Mouse (Mus musculus) myocyte (in vitro differentiated cells): ENCODE data around the gene Rnls. TPM values are rescaled to one million over a fixed set of nuclear protein-coding genes. Genes with fewer than 3 reads are reported as not detected.

Experiments used
- H3K27me3 ChIP-seq: one replicate; pipeline ENCODE4 v1.6.1; 2011; ENCODE audit not compliant: control insufficient read depth, insufficient read depth, insufficient read length
- H3K36me3 ChIP-seq: one replicate; pipeline ENCODE4 v1.6.1; 2011; ENCODE audit not compliant: control insufficient read depth, insufficient read depth
- H3K4me2 ChIP-seq: one replicate; pipeline ENCODE4 v1.6.1; 2011; ENCODE audit warnings: low read depth, control low read depth
- H3K4me3 ChIP-seq: one replicate; pipeline ENCODE4 v1.5.1; 2011; ENCODE audit warnings: mild to moderate bottlenecking, control low read depth, moderate library complexity
- H3K79me2 ChIP-seq: one replicate; pipeline ENCODE4 v1.6.1; 2011; ENCODE audit not compliant: control insufficient read depth, insufficient read depth
- H3ac ChIP-seq: one replicate; pipeline ENCODE4 v1.6.1; 2011; ENCODE audit not compliant: control insufficient read depth, insufficient read length
- CEBPB ChIP-seq: IDR thresholded peaks from 2 replicates; pipeline ENCODE4 v1.6.1; 2011; ENCODE audit warnings: mild to moderate bottlenecking, moderate library complexity; ENCODE audit not compliant: poor library complexity, insufficient read depth, severe bottlenecking
- E2F4 ChIP-seq: IDR thresholded peaks from one replicate; pipeline ENCODE4 v1.6.1; 2011; ENCODE audit warnings: mild to moderate bottlenecking, control low read depth, moderate library complexity; ENCODE audit not compliant: insufficient read depth
- MAX ChIP-seq: IDR thresholded peaks from one replicate; pipeline ENCODE4 v1.6.1; 2011; ENCODE audit warnings: low read depth, mild to moderate bottlenecking, control low read depth
- MYOD1 ChIP-seq, 3 experiments: IDR thresholded peaks; one replicate each; pipeline ENCODE4 v1.6.1; 2011; ENCODE audit warnings: control low read depth in 2 of 3, low read depth in 2 of 3, mild to moderate bottlenecking in 2 of 3, moderate library complexity in 1 of 3; ENCODE audit not compliant: insufficient read length in 2 of 3, control insufficient read depth in 1 of 3
- MYOG ChIP-seq, 3 experiments: IDR thresholded peaks; one replicate each; pipeline ENCODE4 v1.6.1; 2011; ENCODE audit warnings: control low read depth in 2 of 3, low read depth in 2 of 3, mild to moderate bottlenecking in 2 of 3; ENCODE audit not compliant: insufficient read length in 2 of 3, control insufficient read depth in 1 of 3, insufficient read depth in 1 of 3
- POLR2A ChIP-seq: IDR thresholded peaks from one replicate; pipeline ENCODE4 v1.6.1; 2011; ENCODE audit warnings: low read depth, mild to moderate bottlenecking, control low read depth, moderate library complexity; ENCODE audit not compliant: insufficient read length
- POLR2AphosphoS2 ChIP-seq: IDR thresholded peaks from one replicate; pipeline ENCODE4 v1.6.1; 2011; ENCODE audit warnings: low read depth, control low read depth; ENCODE audit not compliant: insufficient read length
- REST ChIP-seq: IDR thresholded peaks from one replicate; pipeline ENCODE4 v1.6.1; 2011; ENCODE audit warnings: mild to moderate bottlenecking, control low read depth, moderate library complexity; ENCODE audit not compliant: insufficient read depth, insufficient read length
- SRF ChIP-seq: IDR thresholded peaks from one replicate; pipeline ENCODE4 v1.6.1; 2011; ENCODE audit warnings: low read depth; ENCODE audit not compliant: control insufficient read depth, insufficient read length
- TCF12 ChIP-seq: IDR thresholded peaks from one replicate; pipeline ENCODE4 v1.6.1; 2011; ENCODE audit warnings: mild to moderate bottlenecking, control low read depth; ENCODE audit not compliant: poor library complexity, insufficient read depth, severe bottlenecking
- TCF3 ChIP-seq: IDR thresholded peaks from one replicate; pipeline ENCODE4 v1.6.1; 2011; ENCODE audit warnings: low read depth, control low read depth; ENCODE audit not compliant: insufficient read length
- USF1 ChIP-seq: IDR thresholded peaks from one replicate; pipeline ENCODE4 v1.6.1; 2011; ENCODE audit warnings: low read depth, mild to moderate bottlenecking, control low read depth, moderate library complexity
- polyA plus RNA-seq: library from polyadenylated mRNA; unstranded; fragments of >200 nt; fragmentation: generic; extraction: Trizol; gene quantifications from one replicate; pipeline ENCODE4 v1.2.1, GENCODE M21; 2012; ENCODE audit warnings: missing spikeins

Rnls gene
- polyA plus RNA-seq, 1 experiment: 2.0 TPM

DNA sequence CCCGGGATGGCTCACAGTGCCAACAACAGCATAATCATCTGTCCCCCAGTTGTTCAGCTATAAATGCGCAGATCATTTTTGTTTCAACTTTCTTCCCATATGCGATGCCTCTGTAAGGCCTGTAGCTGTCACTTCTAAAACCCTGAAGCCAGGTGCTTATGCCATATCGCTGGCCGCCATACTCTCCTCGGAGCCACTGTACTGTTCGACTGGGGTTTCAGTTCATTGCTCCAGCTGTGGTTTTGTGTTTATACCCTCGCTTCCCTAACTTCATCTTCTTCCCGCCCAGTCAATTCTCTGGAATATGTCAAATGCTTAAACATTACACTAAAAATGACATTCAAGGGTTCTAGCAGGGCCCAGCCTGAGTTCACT is 167.1 kb downstream of the Rnls start:
- no peaks in the 10 kb centered on the region for H3K27me3 ChIP-seq

GRCm38 (mm10) chr19:33224181-33225001 is 167.7 kb downstream of the Rnls start:
- peak overlapping the region; percentile 57 for H3K4me2 ChIP-seq
- H3K36me3 ChIP-seq: no peaks in the 10 kb centered on the region
- TF ChIP-seq CEBPB (no peak), MYOD1 (IDR thresholded peaks at IDR 0.05; ENCODE audit: control insufficient read depth in 1 of 3, insufficient read length in 2 of 3, low read depth in 2 of 3) (no peak), REST (no peak), E2F4 (no peak), MYOG (IDR thresholded peaks at IDR 0.05; ENCODE audit: control insufficient read depth in 1 of 3, insufficient read depth in 1 of 3, insufficient read length in 2 of 3, low read depth in 2 of 3) (no peak), TCF3 (no peak), USF1 (no peak), SRF (no peak), TCF12 (no peak), POLR2A (no peak)
- H3K79me2 ChIP-seq: no peaks in the 10 kb centered on the region
- H3ac ChIP-seq: no peak overlapping the region
- no peak overlapping the region for H3K4me3 ChIP-seq
- no peaks in the 10 kb centered on the region for H3K27me3 ChIP-seq

More for the DNA sequence above, 167.1 kb downstream of the Rnls start:
- no peak overlapping the region for H3K4me2 ChIP-seq
- no peaks in the 10 kb centered on the region for H3K79me2 ChIP-seq
- TF ChIP-seq MYOG (IDR thresholded peaks at IDR 0.05; ENCODE audit: control insufficient read depth in 1 of 3, insufficient read depth in 1 of 3, insufficient read length in 2 of 3, low read depth in 2 of 3) (no peak), E2F4 (no peak), REST (no peak), POLR2AphosphoS2 (no peak), SRF (no peak), POLR2A (no peak), CEBPB (no peak), TCF3 (no peak), MYOD1 (IDR thresholded peaks at IDR 0.05; ENCODE audit: control insufficient read depth in 1 of 3, insufficient read length in 2 of 3, low read depth in 2 of 3) (no peak), MAX (no peak), TCF12 (no peak), USF1 (no peak)
- no peak overlapping the region for H3K4me3 ChIP-seq
- no peak overlapping the region for H3ac ChIP-seq
- no peaks in the 10 kb centered on the region for H3K36me3 ChIP-seq

DNA sequence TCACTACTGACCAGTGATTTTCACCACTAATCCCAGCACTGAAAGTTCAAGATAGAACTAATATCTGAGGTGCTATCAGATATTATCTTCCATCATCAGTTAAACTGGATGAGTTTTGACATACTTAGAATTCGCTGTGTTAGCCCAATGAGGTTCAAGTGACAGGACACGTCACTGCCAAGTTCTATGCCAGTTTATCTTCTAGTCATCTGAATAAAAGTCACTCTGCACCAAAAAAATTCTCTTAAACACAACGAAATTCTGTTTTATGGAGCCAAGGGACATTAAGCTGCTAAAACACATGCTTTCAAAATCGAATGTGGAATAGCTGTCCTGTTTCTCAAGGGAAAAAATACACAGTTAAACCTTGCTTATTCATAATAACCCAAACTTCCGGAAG is 168.3 kb downstream of the Rnls start:
- H3ac ChIP-seq: no peak overlapping the region
- TF ChIP-seq TCF3 (no peak), POLR2AphosphoS2 (no peak), REST (no peak), CEBPB (no peak), MYOD1 (IDR thresholded peaks at IDR 0.05; ENCODE audit: control insufficient read depth in 1 of 3, insufficient read length in 2 of 3, low read depth in 2 of 3) (no peak), SRF (no peak), USF1 (no peak)
- H3K4me2 ChIP-seq: peak overlapping the region; percentile 57
- no peak overlapping the region for H3K4me3 ChIP-seq
- no peaks in the 10 kb centered on the region for H3K27me3 ChIP-seq
- H3K36me3 ChIP-seq: no peaks in the 10 kb centered on the region
- H3K79me2 ChIP-seq: no peaks in the 10 kb centered on the region

- Histone ChIP-seq H3K4me3 (no peak overlapping the region), H3K4me2 (peak overlapping the region; percentile 57), H3K27me3 (no peaks in the 10 kb centered on the region), H3K79me2 (no peaks in the 10 kb centered on the region), H3K36me3 (no peaks in the 10 kb centered on the region), H3ac (no peak overlapping the region)
- no peak for TF ChIP-seq MYOD1 (IDR thresholded peaks at IDR 0.05; ENCODE audit: control insufficient read depth in 1 of 3, insufficient read length in 2 of 3, low read depth in 2 of 3)
- TF ChIP-seq CEBPB: no peak
- TF ChIP-seq POLR2A: no peak
- no peak for TF ChIP-seq MAX
- TF ChIP-seq MYOG (IDR thresholded peaks at IDR 0.05; ENCODE audit: control insufficient read depth in 1 of 3, insufficient read depth in 1 of 3, insufficient read length in 2 of 3, low read depth in 2 of 3): no peak
- no peak for TF ChIP-seq TCF12
Observed at GRCm38 (mm10) chr19:33223276-33223675, 168.8 kb downstream of the Rnls start.

DNA sequence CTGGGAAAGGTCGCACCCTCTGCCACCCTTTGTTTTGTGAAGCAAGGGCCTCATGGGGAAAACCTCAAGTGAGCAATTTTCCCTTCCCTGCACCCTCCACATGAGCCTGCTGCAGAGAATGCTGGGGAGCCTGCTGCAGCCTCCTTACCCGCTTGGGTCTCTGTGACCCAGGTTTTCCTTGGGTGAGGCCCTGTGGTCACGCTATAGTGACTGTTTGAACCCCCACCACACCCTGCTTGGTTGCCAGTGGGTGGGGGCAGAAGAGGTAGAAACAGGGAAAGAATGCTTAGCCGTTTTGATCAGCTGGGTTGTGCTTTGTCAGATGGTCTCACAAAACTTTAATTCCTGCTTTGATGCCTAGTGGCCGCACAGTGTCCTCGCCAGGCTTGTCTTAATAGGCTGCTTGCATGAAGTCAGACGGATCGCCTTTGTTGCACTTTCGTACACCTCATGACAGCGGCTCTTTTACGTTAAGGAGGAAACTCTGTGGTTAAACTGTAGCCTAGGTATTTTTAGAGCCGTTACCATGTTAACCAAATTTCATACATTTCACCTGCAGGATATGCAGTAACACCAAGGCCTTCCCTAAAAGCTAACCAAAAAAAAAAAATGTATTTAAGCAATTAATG is 169.4 kb downstream of the Rnls start:
- Histone ChIP-seq H3K27me3 (no peaks in the 10 kb centered on the region), H3K79me2 (no peaks in the 10 kb centered on the region), H3ac (no peak overlapping the region), H3K36me3 (no peaks in the 10 kb centered on the region), H3K4me2 (no peak overlapping the region), H3K4me3 (no peak overlapping the region)
- TF ChIP-seq CEBPB: no peak
- no peak for TF ChIP-seq POLR2AphosphoS2
- TF ChIP-seq REST: no peak
- no peak for TF ChIP-seq SRF
- TF ChIP-seq E2F4: no peak
- TF ChIP-seq USF1: no peak
- no peak for TF ChIP-seq TCF12
- TF ChIP-seq TCF3: no peak
- no peak for TF ChIP-seq MYOD1 (IDR thresholded peaks at IDR 0.05; ENCODE audit: control insufficient read depth in 1 of 3, insufficient read length in 2 of 3, low read depth in 2 of 3)
- no peak for TF ChIP-seq POLR2A
